Mouse (Mus musculus) bone marrow, adult 2 months (tissue): ENCODE measurements at regions not wholly inside any gene's neighbourhood (a gene's known extent, or its start where the extent isn't known, plus 50 kb on each side); places are given as distances from the start of the nearest gene placed in this dataset.

Source experiments
- CTCF ChIP-seq: fragments of 200-500 bp; IDR thresholded peaks from 2 replicates; pipeline ENCODE4 v1.5.1; 2011; ENCODE audit warnings: low read length, control low read depth; ENCODE audit not compliant: control insufficient read depth, insufficient read depth
- POLR2A ChIP-seq: fragments of 200-500 bp; IDR thresholded peaks from 2 replicates; pipeline ENCODE4 v1.6.1; 2011; ENCODE audit warnings: low read depth, mild to moderate bottlenecking, control low read depth, low read length, borderline replicate concordance; ENCODE audit not compliant: control insufficient read depth

DNA sequence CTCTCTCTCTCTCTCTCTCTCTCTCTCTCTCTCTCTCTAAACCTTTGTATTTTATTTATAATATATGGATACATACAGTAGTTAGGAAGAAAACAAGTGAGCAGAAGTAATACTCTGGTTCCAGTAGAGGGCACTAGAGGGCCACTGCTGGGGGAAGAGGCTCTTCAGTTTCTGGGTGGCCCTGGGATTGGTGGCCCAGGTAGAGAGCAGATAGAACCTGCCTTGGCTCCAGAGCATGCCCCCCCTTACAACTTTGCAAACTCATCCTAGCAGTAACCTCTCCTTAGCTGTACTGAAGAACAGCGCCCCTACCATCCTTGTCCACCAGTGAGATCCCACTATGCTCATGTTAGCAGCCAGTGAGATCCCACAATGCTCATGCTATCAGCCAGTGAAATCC is 88.8 kb upstream of the Rapgef5 start:
- no peak for TF ChIP-seq POLR2A
- TF ChIP-seq CTCF: peak; percentile 62
